Mouse (Mus musculus) cerebellum, postnatal 25 days (tissue): ENCODE measurements around the gene Fam57a.

Source experiments
- DNase-seq, 2 experiments: peaks; one replicate each; pipeline ENCODE4 v3.0.0; 2021; ENCODE audit warnings: mixed read lengths in 2 of 2

Gene Fam57a

DNA sequence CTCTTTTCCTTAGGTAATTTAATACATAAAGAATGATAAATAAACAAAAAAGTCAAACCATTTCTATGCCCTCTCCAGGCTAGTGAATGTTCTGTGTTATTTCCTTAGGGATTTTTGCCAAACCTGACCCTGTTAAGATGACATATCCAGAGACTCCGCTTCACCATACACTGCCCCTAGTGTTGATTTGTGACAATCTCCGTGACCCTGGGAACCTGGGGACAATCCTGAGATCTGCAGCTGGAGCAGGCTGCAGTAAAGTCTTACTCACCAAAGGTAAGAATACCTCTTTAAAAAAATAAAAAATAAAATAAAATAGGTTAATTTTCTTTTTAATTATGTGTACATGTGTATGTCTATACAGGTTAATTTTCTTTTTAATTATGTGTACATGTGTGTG lies 67.8 kb downstream of the Fam57a start:
- DNase-seq, result no peak

DNA sequence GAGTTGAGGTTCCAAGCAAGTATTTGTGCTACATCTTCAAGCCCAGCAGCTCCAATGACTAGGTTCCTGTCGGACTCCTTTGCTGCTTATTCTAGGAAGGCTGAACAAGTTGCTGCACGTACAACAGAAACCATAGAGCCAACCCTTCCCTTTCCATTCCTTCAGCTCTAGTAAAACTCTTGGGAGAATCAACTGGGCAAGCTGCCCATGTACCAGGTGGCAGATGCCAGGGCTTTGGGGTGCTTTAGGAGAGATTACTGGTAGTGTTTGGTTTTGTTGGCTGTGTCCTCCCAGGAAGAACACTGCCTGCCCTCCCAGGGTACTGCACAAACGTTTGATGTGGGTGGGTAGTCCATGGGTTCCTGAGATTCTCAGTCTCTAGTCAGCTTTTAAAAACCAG lies 72.6 kb downstream of the Fam57a start:
- DNase-seq, result peak; percentile 79 to 87

DNA sequence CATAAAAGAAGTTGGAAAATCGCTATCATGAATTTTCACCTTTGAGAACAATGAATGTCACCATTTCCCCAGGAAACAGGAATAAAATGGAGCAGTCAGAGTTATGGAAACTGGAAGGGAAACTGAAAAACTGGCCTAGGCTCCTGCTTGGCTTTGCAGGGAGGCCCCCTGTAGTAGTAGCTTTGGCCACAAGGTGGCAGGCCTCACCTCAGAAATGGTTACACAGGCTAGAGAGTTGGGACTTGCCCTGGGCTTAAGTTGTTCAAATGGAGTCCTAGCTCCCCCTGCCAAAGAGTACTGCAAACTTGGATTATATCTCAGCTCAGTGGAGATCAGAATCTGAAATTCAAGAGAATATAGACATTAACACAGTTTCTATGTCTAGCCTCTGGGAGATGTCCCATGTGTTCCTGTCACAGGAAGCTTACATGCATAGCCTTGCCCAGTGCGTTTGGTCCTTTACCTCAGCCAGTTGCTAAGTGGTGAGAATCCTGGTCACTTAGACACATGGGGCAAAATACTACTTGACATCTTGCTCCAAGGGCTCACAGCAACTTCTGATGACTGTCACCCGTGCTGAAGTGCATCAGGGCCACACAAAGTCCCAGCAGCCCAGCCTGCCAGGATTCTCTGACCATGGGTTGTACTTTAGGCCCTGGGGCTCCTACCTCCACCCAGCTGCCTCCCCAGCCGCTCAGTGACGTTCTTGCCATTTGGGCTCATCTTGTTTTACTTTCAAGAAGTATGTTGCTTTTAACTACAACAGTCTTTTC lies 73.9 kb downstream of the Fam57a start:
- DNase-seq, result peak; percentile 94 to 95

DNA sequence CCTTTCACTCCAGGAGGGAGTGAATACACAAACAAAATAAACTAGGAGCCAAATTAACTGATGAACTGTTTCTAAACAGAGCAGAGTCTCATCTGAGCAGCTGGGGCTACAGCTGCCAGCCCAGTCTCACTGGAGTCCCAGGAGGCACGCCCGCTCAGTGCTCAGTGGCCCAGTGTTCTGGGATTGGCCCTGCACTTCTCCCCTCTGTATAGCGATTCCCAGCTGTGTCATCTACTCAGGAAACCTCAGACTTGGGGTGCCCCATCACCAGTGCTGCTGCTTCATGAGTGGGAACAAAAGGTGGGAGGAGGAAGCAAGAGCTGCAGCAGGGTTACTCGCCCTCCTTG lies 74.4 kb downstream of the Fam57a start:
- peak in 1 of 2 experiments; percentile 32 for DNase-seq

DNA sequence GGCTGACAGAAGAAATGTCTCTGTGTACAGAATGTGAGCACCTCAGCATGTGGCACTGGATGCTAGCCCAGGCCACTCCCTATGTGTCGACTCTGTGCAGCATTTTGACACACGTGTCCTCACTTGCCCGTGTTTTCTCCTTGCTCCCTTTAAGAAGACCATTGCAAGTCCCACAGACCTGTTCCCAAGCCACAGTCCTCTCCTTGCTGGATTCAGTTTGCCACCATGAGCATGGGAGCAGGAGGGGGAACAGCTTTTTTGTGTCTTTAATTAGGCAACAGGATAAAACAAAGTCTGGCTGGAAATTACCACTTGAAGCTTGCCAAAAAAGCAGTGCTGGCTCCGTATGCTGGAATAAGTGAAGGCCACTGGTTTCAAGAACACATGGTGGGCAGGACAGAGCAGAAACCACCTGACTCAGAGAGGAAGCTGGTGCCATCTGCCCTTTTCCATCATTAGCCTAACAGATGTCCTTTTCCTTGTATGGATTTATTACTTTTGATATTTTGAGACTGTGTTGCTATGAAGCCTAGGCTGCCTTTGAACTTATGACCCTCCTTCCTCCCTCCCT lies 76.0 kb downstream of the Fam57a start:
- DNase-seq, result peak; percentile 89

DNA sequence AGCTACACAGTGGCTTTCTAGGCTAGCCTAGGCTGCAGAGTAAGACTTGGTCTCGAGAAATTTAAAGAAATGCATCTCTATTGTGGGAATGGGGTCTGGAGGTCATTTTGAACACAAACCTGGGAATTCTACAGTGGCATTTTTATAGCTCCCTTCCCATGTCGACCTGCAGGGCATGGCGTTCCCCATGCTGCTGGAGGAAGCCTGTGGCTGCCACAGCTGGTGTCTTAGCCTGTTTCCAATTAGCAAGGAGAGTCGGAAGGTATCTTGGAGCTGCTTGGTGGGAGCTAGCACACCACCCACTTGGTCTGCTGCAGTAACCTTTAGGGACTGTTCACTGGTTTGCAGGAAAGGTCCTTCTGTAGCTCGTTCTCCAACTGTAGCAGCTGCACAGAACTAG lies 76.7 kb downstream of the Fam57a start:
- no peak for DNase-seq

DNA sequence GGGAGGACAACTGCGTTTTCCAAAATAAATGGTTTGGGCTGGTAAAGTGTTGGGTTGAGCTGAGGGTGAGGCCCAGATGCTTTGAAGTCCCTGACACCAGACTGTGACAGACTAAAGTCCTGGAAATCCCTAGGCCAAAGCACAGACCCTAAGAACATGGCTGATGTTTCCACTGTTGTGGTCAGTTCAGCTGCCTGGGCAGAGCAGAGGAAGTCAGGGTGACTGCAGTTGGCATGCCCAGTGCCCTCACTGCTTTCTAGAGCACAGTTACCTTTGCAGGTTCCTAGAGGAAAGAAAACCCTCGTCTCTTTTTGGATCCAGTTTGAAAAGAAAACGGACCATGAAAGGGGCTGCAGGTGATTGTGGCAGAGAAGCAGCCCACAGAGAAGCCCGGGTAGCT lies 77.9 kb downstream of the Fam57a start:
- no peak for DNase-seq

DNA sequence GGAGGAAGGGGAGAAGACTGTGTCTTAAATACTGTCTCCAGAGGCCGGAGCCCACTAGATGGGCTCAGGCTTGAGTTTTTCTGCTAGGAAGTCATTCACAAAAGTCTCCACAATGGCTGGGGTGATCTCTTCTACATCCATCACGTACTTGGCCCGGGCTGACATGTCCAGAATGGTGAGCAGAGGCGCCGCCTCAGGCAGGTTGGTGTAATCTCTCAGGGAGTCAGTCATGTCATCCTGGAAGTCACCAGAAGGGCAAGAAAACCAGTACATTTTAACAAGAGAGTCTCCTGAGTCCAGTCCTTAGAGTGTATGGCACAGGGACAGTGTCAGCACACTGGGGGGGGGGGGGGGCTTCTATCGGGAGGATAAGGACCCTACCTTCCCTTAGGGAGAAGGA lies 79.0 kb downstream of the Fam57a start:
- DNase-seq, result no peak

DNA sequence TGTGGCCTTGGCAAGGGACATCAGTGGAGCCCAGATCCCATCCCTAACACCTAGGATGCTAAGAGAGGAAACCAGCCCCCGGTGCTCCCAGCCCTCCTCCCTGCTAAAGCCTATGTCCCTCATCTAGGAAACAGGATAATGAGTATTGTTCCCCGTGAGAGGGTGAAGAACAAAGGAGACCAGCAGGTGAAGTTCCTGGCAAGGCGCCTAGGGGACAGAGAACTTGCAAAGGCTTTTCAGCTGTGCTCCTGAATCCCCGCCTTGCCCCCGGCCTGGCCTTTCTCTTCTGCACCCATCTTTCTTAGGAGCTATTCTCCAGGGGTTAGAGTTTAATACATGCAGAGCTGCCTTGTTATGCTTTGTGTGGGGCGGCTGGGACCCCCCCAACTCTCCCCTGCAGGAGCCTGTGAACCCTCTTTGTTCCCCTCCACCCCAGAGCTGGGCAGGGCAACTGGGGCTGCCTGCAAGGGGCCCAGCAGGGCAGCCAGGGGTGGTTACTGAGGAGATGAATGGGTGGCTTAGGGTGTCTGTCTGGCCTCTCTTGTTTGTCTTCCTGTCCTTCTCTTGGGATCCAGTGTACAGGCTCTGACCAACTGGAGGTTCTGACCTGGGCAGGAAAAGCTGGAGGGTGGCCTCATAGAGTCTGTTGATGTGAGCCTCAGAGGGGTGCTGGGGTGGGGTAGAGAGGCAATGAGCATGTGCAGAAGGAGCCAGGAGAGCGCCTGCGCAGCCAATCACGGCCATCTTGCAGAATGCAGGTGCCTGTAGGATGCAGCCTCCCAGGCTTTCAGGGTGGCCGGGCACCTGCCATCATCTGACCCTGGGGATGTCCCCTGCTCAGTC lies 81.0 kb downstream of the Fam57a start:
- DNase-seq, result peak in 1 of 2 experiments; percentile 67

DNA sequence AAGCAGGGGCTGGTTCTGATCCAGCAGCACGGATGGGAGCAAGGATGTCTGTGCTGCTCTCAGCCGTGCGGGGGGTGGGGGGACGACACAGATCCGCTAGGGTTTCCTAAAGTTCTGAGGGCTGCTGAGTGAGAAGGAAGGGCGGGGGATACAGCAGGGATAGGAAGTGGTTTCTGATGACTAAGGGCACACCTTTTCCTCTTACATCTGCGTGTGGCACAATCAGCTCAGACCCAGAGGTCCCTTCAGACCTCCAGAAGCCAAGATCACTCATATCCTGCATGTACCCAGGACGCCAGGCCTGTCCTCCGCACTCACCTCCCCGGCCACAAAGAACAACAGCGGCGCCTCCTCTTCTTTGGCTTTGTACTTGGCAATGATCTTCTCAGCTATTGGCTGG lies 81.8 kb downstream of the Fam57a start:
- DNase-seq, result no peak

DNA sequence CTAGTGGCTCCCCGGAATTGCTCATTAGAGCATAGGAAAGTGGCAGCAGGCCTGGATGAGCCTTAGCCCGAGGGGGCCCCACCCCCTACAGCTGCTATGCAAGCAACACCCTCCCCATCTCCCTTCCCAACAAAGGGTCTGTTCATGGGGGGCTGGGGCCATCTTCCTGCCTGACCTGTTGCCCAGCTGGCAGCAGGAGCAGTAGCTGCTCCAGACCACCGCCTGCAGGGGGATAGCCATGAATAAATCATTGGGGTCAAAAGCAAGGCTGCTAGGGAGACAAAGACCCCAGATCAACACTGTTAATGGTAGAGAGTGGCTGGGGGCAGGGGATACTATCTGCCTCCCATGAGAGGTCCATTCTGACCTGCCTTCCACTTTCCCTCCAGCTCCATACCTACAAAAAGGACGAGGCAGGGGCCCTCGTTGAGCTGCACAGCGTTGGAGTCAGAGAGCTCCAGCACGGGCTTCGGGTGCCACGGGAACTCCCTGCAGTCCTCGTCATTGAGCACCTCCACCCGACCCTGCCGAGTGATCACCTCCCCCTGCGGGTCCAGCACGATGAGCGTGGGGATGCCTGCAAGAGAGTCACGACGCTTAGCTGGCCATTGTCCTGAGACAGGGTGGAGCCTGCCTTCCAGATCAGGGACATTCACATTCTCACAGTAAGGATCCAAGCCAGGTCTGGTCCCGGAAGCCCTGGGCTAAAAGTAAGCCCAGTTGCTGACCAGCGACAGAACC lies 83.3 kb downstream of the Fam57a start:
- peak; percentile 61 to 62 for DNase-seq
